Mouse (Mus musculus): ENCODE results near the gene Ccdc14. TPM values are rescaled to one million over a fixed set of nuclear protein-coding genes. Genes with fewer than 3 reads are reported as not detected.

Gene Ccdc14
- total and polyA plus RNA-seq, 2 experiments from 2014 or later = 1.8 to 3.4 TPM

DNA sequence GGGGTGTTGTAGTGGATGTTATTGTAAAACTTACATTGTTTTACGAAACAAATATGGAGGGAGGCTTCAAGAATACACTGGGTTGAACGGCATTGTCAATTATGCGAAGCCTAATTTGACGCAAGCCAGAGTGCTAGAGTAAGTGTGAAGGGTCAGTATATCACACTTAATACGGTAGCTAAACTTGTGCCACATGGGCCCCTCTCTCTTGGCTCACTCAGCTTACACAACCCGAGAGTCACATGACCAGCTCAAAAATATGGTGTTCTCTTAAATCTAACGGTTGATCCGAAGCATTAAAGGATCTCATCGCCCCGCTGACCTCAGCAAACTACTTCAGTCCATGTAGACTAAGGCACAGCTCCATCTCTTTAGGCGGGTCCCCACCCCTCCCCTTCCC, 32.0 kb upstream of the Ccdc14 start:
- Histone ChIP-seq H3K4me2 (ENCODE audit: low read depth, low read length) (peak overlapping the region; percentile 58), H3K36me3 (ENCODE audit: insufficient read depth, low read length) (no peaks in the 10 kb centered on the region), H3K27me3 (ENCODE audit: insufficient read depth, low read length) (no peaks in the 10 kb centered on the region), H3K9me3 (ENCODE audit: low read length) (no peaks in the 10 kb centered on the region), H3K4me3 (ENCODE audit: low read length) (peak overlapping the region; percentile 34), H3K27ac (no peak overlapping the region), H3K4me1 (ENCODE audit: insufficient read depth, low read length) (0 out of 2 replicates have a peak, but pooled peaks cover 4% of the 10 kb centered on the region), H3K9ac (replicated peaks; ENCODE audit: low read length) (no peak overlapping the region)
- no peak for DNase-seq (ENCODE audit: low spot score)
- ATAC-seq = peak; percentile 62; the same call in 1 of the 2 replicates
- no peak for TF ChIP-seq CTCF (IDR thresholded peaks at IDR 0.05; ENCODE audit: low read depth)
- WGBS = 44% methylated on average over 11 of the region's 11 CpGs

DNA sequence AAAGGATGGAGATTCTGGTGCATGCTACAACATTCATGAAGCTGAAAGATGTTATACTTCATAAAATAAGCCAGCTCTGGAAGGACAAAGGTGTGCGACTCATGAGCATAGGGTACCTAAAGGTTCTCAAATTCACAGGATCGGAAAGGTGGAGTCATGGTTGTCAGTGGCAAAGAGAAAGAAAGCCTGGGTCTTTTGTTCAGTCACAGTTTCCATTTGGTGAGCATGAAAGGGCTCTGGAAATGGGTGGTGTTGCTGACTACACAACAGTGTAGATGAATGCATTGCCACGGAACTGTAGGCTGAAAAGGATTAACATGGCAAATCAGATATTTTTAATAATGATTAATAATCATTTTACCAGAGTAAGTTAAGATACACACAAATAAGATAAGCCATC, 25.9 kb upstream of the Ccdc14 start:
- H3K27me3 ChIP-seq (ENCODE audit: insufficient read depth, low read length) = 0 out of 2 replicates have a peak, but pooled peaks cover 4% of the 10 kb centered on the region
- no peak for DNase-seq (ENCODE audit: low spot score)
- no peak overlapping the region for H3K27ac ChIP-seq
- H3K4me3 ChIP-seq (ENCODE audit: low read length) = no peak overlapping the region
- 0 out of 2 replicates have a peak, but pooled peaks cover 4% of the 10 kb centered on the region for H3K4me1 ChIP-seq (ENCODE audit: insufficient read depth, low read length)
- no peaks in the 10 kb centered on the region for H3K9me3 ChIP-seq (ENCODE audit: low read length)
- H3K36me3 ChIP-seq (ENCODE audit: insufficient read depth, low read length) = no peaks in the 10 kb centered on the region
- TF ChIP-seq CTCF (IDR thresholded peaks at IDR 0.05; ENCODE audit: low read depth) = no peak
- 80% methylated on average over 3 of the region's 3 CpGs for WGBS
- ATAC-seq = no peak
- H3K9ac ChIP-seq (replicated peaks; ENCODE audit: low read length) = no peak overlapping the region
- H3K4me2 ChIP-seq (ENCODE audit: low read depth, low read length) = no peak overlapping the region

- no peak overlapping the region for H3K27ac ChIP-seq
- no peak overlapping the region for H3K9ac ChIP-seq (replicated peaks; ENCODE audit: low read length)
- peak; percentile 98 for TF ChIP-seq CTCF (IDR thresholded peaks at IDR 0.05; ENCODE audit: low read depth)
- peak overlapping the region; percentile 15; the same call in 1 of the 2 replicates for H3K4me3 ChIP-seq (ENCODE audit: low read length)
- WGBS = 4% methylated on average over 20 of the region's 20 CpGs
- H3K9me3 ChIP-seq (ENCODE audit: low read length) = no peaks in the 10 kb centered on the region
- H3K27me3 ChIP-seq (ENCODE audit: insufficient read depth, low read length) = 0 out of 2 replicates have a peak, but pooled peaks cover 4% of the 10 kb centered on the region
- DNase-seq (ENCODE audit: low spot score) = peak; percentile 88
- 0 out of 2 replicates have a peak, but pooled peaks cover 4% of the 10 kb centered on the region for H3K4me1 ChIP-seq (ENCODE audit: insufficient read depth, low read length)
- peak overlapping the region; percentile 57 for H3K4me2 ChIP-seq (ENCODE audit: low read depth, low read length)
- ATAC-seq = peak; percentile 82
- H3K36me3 ChIP-seq (ENCODE audit: insufficient read depth, low read length) = no peaks in the 10 kb centered on the region
Measured at GRCm38 (mm10) chr16:34667031-34667726, 23.2 kb upstream of the Ccdc14 start.

DNA sequence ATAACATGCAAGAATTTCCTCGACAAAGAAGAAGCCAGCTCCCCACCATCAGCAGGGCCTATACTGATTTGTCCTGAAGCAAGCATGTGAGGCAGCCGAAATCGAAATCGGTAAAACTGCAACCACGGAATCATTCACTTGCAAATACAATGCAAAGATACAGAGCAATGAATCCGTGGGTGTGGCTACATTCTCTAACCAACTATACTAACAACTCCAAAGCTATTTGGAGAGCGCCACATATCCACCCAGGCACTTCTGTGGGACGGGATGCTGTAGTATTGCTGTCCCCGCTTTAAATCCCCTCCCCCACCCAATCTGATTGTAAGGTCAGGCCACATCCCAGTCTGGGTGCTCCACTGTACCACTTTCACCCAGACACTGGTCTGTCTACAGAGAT, 22.1 kb upstream of the Ccdc14 start:
- Histone ChIP-seq H3K4me2 (ENCODE audit: low read depth, low read length) (no peak overlapping the region), H3K9ac (replicated peaks; ENCODE audit: low read length) (no peak overlapping the region), H3K36me3 (ENCODE audit: insufficient read depth, low read length) (no peaks in the 10 kb centered on the region), H3K4me3 (ENCODE audit: low read length) (no peak overlapping the region), H3K27me3 (ENCODE audit: insufficient read depth, low read length) (0 out of 2 replicates have a peak, but pooled peaks cover 4% of the 10 kb centered on the region), H3K27ac (no peak overlapping the region), H3K4me1 (ENCODE audit: insufficient read depth, low read length) (0 out of 2 replicates have a peak, but pooled peaks cover 4% of the 10 kb centered on the region), H3K9me3 (ENCODE audit: low read length) (no peaks in the 10 kb centered on the region)
- DNase-seq (ENCODE audit: low spot score) (no peak), ATAC-seq (no peak)
- WGBS = 82% methylated on average over 9 of the region's 9 CpGs
- no peak for TF ChIP-seq CTCF (IDR thresholded peaks at IDR 0.05; ENCODE audit: low read depth)

GRCm38 (mm10) chr16:34671966-34672365, 18.4 kb upstream of the Ccdc14 start:
- Histone ChIP-seq H3K36me3 (ENCODE audit: insufficient read depth, low read length) (no peaks in the 10 kb centered on the region), H3K9ac (replicated peaks; ENCODE audit: low read length) (no peak overlapping the region), H3K4me2 (ENCODE audit: low read depth, low read length) (no peak overlapping the region), H3K9me3 (ENCODE audit: low read length) (no peaks in the 10 kb centered on the region), H3K27ac (no peak overlapping the region), H3K27me3 (ENCODE audit: insufficient read depth, low read length) (0 out of 2 replicates have a peak, but pooled peaks cover 4% of the 10 kb centered on the region), H3K4me1 (ENCODE audit: insufficient read depth, low read length) (0 out of 2 replicates have a peak, but pooled peaks cover 4% of the 10 kb centered on the region), H3K4me3 (ENCODE audit: low read length) (no peak overlapping the region)
- ATAC-seq = no peak
- 49% methylated on average over 7 of the region's 7 CpGs for WGBS
- DNase-seq (ENCODE audit: low spot score) = no peak
- TF ChIP-seq CTCF (IDR thresholded peaks at IDR 0.05; ENCODE audit: low read depth) = no peak

DNA sequence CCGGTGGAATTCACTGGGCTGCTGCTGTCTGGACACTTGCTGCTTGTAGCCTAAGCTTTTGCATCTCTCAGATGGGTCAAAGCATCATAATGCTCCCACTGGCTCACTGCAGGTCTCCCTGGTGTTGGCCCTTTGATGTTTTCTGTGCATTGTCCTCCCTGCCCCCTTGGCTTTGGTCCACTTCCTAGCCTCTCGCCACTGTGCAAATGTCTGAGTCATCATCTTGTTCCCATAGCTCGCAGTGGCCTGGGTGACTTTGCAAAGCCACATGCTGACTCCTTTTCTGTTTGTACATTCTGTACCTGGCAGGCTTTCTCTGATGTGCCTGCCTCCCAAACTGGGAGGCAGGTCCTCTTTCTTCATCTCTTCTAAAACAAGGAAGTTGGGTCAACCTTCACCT, 17.6 kb upstream of the Ccdc14 start:
- no peak for DNase-seq (ENCODE audit: low spot score)
- Histone ChIP-seq H3K4me1 (ENCODE audit: insufficient read depth, low read length) (no peaks in the 10 kb centered on the region), H3K27me3 (ENCODE audit: insufficient read depth, low read length) (0 out of 2 replicates have a peak, but pooled peaks cover under 1% of the 10 kb centered on the region), H3K9me3 (ENCODE audit: low read length) (no peaks in the 10 kb centered on the region), H3K4me2 (ENCODE audit: low read depth, low read length) (no peak overlapping the region), H3K9ac (replicated peaks; ENCODE audit: low read length) (no peak overlapping the region), H3K36me3 (ENCODE audit: insufficient read depth, low read length) (no peaks in the 10 kb centered on the region), H3K27ac (no peak overlapping the region), H3K4me3 (ENCODE audit: low read length) (no peak overlapping the region)
- WGBS = 42% methylated on average over 3 of the region's 3 CpGs
- TF ChIP-seq CTCF (IDR thresholded peaks at IDR 0.05; ENCODE audit: low read depth) = no peak
- no peak for ATAC-seq

DNA sequence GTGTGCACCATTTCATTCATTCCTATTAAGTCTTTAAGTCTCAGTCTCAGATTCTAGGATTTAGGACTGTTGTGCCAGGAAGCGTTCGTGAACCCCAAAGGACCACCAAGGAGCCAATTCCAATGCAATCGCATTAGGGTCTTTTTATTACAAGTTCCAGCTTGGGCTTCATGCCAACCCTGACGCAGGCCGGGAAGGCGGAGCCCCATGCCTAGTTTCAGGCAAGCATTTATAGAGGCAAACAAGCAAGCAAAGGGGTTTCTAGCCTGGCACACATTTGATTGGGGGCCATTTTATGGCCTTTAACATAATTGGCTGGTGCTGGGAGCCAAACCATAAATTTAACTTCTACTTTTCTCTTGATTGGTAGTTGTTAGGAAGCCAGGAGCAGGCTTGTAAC, 16.1 kb upstream of the Ccdc14 start:
- H3K27ac ChIP-seq = no peak overlapping the region
- TF ChIP-seq CTCF (IDR thresholded peaks at IDR 0.05; ENCODE audit: low read depth) = no peak
- no peak overlapping the region for H3K4me2 ChIP-seq (ENCODE audit: low read depth, low read length)
- no peak overlapping the region for H3K4me3 ChIP-seq (ENCODE audit: low read length)
- WGBS = 50% methylated on average over 6 of the region's 6 CpGs
- no peaks in the 10 kb centered on the region for H3K4me1 ChIP-seq (ENCODE audit: insufficient read depth, low read length)
- H3K27me3 ChIP-seq (ENCODE audit: insufficient read depth, low read length) = no peaks in the 10 kb centered on the region
- no peak overlapping the region for H3K9ac ChIP-seq (replicated peaks; ENCODE audit: low read length)
- ATAC-seq (no peak), DNase-seq (ENCODE audit: low spot score) (no peak)
- no peaks in the 10 kb centered on the region for H3K36me3 ChIP-seq (ENCODE audit: insufficient read depth, low read length)
- no peaks in the 10 kb centered on the region for H3K9me3 ChIP-seq (ENCODE audit: low read length)
